Mouse (Mus musculus) R1 (cell line): ENCODE measurements at regions not wholly inside any gene's neighbourhood (a gene's known extent, or its start where the extent isn't known, plus 50 kb on each side); places are given as distances from the start of the nearest gene placed in this dataset.

ENCODE experiments used
- DNase-seq: peaks from one replicate; pipeline ENCODE4 v3.0.0-alpha.2; 2018; ENCODE audit warnings: low read depth, low spot score

DNA sequence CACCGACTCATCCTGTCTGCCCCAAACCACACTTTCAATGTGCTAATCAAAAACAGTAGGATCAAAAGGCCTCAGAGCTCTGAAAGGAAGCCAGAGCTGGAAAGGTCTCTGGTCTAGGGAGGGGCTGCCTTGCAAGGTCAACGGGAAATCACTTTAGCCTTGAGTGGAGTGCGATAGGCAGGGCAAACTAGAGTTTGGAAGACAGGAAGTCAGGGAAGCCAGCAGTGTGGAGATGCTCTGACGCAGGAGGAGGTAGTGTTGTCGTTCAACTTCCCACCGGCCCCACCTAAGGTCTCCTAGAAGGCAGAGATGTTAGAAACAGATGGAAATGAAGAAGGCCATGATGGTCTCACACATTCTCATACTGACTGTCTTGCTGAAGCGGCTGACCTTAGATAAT is 52.0 kb upstream of the Trp53i11 start:
- DNase-seq: peak; percentile 35

DNA sequence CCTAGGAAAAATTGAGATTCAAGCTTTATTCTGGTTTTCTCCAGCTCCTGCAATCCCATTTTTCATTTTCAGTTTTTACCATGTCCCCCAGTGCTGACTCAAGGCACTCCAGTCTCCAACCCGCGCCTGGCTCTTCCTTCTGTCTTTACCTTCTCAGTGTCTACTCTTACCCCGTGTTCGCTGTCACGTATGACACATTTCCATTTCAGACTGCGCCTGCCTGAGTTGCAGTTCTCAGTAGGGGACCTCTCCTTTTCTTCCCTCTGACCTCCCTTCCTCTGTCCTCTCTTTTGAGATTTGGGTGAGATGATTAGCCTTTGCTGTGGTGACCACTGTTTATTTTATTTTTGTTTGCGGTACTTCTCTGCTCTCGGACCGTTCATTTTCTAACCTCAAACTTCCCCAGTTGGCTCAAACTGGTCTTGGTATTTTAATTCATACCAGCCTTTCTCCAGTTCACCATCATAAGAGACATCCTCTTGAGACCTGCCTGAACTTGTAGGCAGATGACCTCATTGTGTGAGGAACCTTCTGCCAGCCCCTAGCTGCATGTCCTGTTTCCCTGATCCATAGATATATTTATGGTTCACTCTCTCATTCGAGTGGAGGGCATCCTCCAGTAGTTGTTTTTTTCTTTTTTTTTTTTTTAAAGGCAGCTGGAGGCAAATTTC is 53.9 kb upstream of the Trp53i11 start:
- DNase-seq: no peak

DNA sequence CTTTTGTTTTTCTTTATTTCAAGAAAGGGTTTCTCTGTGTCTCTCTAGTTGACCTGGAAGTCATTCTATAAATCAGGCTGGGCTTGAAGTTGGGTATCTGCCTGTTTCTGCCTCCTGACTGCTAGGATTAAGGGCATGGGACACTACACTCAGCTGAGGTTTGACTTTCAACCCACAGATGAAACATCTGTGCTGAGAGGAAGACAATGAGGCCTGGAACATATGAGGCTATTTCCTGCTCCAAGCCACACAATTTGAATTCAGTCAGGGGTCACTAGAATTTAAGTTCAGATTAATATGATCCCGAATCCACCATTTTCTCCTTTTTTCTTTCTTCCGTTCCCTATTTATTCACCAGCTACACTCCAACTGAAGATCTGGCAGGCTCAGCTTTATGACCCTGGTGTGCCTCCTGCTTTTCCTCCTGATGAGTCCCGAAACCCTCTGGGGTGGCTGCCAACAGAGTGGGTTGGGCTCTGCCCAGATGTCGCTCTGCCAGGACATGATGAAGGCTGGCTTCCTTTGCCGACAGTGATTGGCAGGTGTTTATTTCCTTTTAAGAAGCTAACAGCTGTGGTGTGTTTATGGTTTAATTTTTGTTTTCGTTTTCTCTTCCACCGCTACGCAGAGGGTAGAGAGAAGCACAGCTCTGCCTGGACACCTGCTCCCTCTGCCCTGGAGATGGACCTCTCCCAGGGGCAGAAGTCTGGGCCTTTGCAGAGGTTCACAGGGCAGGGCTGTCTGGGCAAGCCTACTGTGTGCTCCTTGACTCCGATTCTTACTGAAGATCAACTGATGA is 55.3 kb upstream of the Trp53i11 start:
- no peak for DNase-seq

DNA sequence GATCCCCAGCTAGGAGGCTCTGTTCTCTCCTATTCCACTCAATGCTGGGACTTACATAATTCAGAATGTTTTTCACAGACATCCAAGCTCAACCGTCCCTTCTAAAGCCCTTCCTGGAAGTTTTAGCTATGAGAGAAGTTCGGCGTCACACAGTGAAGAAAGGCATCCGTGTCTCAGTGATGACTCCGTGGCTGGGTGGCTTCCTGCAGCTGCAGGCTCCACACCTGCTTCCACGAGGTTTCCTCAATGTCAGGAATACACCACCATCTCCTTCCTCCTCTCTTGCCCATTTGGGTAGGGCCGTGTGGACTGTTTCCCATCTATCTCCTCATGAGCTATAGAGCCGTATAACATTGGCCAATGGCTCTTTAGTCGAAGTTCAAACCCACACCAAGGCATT is 56.1 kb upstream of the Trp53i11 start:
- no peak for DNase-seq

GRCm38 (mm10) chr2:93129176-93129575 is 58.2 kb upstream of the Trp53i11 start:
- DNase-seq: no peak

- DNase-seq: no peak
Observed at GRCm38 (mm10) chr2:93126595-93127165, 60.7 kb upstream of the Trp53i11 start.

DNA sequence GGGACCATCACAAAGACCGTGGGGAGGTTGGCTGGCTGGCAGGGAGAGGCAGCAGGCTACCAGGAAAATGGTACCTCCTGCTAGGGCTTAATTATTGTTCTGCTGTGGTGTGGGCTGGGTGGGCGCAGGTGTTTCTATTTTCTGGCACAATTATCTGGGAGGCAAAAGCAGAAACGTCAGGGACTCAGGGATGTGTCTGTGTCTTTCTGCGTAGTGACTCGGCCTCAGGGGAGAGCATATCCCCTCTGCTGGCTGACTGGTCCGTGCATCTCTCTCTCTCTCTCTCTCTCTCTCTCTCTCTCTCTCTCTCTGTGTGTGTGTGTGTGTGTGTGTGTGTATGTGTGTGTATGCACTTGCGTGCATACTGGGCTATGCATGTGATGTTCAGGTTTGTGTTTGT is 61.2 kb upstream of the Trp53i11 start:
- DNase-seq: no peak

GRCm38 (mm10) chr2:93124866-93125467 is 62.4 kb upstream of the Trp53i11 start:
- DNase-seq: no peak

DNA sequence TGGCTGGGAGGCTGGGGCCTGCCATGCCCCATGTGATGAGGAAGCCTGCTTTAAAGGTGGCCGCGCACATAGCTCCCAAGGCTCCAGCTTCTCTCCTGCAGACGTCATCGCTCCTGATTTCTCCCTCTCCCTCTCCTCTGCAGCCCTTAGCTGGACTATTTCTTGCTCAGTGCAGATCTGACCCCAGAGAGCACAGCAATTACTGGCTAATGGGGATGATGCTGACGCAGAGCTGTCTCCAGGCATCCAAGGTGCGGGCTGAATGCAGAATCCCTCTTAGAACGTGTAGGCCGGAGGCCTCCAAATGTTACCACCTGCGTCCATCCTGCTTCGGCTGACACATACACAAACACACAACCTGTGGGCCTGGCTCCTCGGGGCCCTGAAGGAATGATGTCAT is 63.5 kb upstream of the Trp53i11 start:
- no peak for DNase-seq

GRCm38 (mm10) chr2:93120386-93120785 is 67.0 kb upstream of the Trp53i11 start:
- DNase-seq: no peak

DNA sequence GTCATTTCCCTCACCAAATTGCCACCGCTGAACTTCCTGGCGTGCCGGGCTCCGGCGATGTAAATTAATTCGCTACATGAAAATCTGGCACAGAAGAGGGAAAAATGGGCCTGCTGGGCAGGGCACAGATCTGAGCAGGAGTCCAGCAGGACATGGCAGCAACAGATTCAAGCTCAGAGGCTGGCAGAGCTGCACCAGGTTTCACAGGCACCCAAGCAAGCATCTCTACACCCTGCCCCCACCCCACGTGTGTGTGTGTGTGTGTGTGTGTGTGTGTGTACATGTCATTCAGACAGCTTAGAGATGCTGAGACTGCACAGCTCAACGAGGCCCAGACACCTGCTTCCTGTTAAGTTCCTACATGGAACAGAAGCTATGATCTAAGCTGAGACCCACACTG is 68.3 kb upstream of the Trp53i11 start:
- no peak for DNase-seq

GRCm38 (mm10) chr2:93115303-93115702 is 69.3 kb upstream of the Prdm11 start:
- no peak for DNase-seq

- peak; percentile 39 for DNase-seq
Observed at GRCm38 (mm10) chr2:93113929-93114328, 68.0 kb upstream of the Prdm11 start.

GRCm38 (mm10) chr2:93112320-93112719 is 66.4 kb upstream of the Prdm11 start:
- DNase-seq: no peak

GRCm38 (mm10) chr2:93110898-93111297 is 64.9 kb upstream of the Prdm11 start:
- DNase-seq: no peak

- DNase-seq: no peak
Observed at GRCm38 (mm10) chr2:93106581-93106980, 60.6 kb upstream of the Prdm11 start.

DNA sequence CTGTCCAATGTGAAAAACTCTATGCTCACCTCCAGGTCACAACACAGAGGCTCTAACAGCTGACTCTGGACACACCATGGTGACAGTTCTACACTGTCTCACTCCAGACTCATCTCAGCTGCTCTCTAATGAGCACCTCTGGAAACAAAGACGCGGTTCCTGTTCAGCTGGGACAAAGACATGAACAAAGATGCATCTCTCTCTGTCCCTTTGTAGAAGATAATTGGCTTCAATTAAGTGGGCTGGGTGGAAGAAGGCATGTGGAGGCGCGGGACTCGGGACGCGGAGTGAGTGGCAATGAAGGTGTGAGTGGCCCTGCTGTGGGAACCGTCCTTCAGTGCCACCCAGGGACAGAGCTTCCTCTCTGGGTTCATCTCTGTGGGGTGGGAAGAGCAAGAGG is 56.0 kb upstream of the Prdm11 start:
- no peak for DNase-seq

DNA sequence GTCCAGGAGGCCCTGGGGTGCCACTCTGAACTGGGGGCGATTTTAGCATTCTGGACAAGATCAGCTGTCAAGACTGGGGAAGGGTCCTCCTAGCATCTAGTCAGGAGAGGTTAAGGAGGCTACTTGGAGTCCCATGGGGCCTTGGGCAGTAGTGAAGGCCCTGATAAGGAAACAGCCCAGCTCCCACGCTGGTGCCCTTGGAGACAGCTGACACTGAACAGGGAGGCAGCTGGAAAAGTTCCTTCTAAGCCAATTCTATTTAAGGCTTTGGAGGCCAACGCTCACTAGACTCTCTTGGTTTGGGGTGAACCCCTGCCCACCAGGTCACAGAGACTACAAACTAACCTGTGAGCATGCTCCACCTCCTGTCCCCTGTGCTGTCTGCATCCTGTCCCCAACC is 53.8 kb upstream of the Prdm11 start:
- no peak for DNase-seq

GRCm38 (mm10) chr2:93097016-93097415 is 51.0 kb upstream of the Prdm11 start:
- DNase-seq: no peak

- no peak for DNase-seq
Observed at GRCm38 (mm10) chr2:93096078-93096729, 50.2 kb upstream of the Prdm11 start.
